Comparison of ENCODE assay signal across 29 mouse cellular contexts in the genomic region with DNA sequence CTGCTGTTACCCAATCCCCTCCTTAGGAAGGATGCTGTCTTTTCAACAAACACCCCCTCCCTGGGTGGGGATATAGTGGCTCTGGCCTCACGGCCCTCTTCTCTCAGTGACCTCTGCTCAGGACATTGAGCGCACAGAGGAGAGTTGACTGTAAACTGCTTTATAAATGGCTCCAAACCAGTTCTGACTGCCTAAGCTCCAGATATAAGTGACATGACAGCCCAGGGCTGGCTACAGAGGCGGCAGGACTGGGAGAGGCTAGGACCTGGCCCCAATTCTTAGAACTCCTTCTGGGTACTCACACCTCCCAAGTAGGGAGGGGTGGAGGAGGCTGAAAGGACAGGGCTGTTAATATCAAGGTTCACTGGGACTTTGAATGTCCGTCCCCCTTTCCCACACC. TPM values are rescaled to one million over a fixed set of nuclear protein-coding genes. Genes with fewer than 3 reads are reported as not detected.
A peak's percentile ranks its signal among the peaks of the same experiment; 100 is the strongest.
DNase-seq lines count a peak whose midpoint lies in the region; ATAC-seq and TF ChIP-seq lines count a peak whose summit lies in the region.
"Had no signal": no experiment of that assay in that cellular context is flagged by ENCODE, and none has a peak within 500 bp of the region (broad histone marks: within the 10 kb centered on the region; RNA-seq: fewer than 3 reads in every experiment).

No protein-coding gene starts in this region.

- H3K9me3 ChIP-seq in heart, postnatal 0 days (replicated peaks; ENCODE audit: control insufficient read depth, low read length): no peaks in the 10 kb centered on the region
- H3K9me3 ChIP-seq in kidney, embryonic 16.5 days (ENCODE audit: low read length): no peaks in the 10 kb centered on the region
- no peaks in the 10 kb centered on the region for H3K9me3 ChIP-seq in stomach, embryonic 15.5 days
- H3K9me3 ChIP-seq: hindbrain, embryonic 10.5 days; neural tube, embryonic 13.5 days had no signal

- ATAC-seq in heart, postnatal 0 days (ENCODE audit: insufficient read depth, low read depth): 0 out of 2 replicates have a peak, but pooled peaks have one; percentile 42
- ATAC-seq in kidney, embryonic 16.5 days (ENCODE audit: low FRiP score, low TSS enrichment): no peak
- 0 out of 2 replicates have a peak, but pooled peaks have one; percentile 24 for ATAC-seq in stomach, embryonic 15.5 days (ENCODE audit: insufficient read depth, low FRiP score, low read depth)
- ATAC-seq: forebrain, embryonic 14.5 days; hindbrain, postnatal 0 days; intestine, postnatal 0 days; midbrain, embryonic 16.5 days had no signal

- peaks cover 13% of the 10 kb centered on the region; the same call in 1 of the 2 replicates for H3K27me3 ChIP-seq in heart, postnatal 0 days (ENCODE audit: control insufficient read depth, insufficient read depth, low read length)
- no peaks in the 10 kb centered on the region; the same call in 1 of the 2 replicates for H3K27me3 ChIP-seq in kidney, embryonic 16.5 days (ENCODE audit: insufficient read depth, low read length)
- H3K27me3 ChIP-seq in stomach, embryonic 15.5 days (replicated peaks): no peaks in the 10 kb centered on the region
- H3K27me3 ChIP-seq: neural tube, embryonic 13.5 days had no signal

- 53% methylated on average over 4 of the region's 4 CpGs for WGBS in heart, postnatal 0 days
- 48% methylated on average over 4 of the region's 4 CpGs for WGBS in kidney, embryonic 16.5 days
- 52% methylated on average over 4 of the region's 4 CpGs for WGBS in stomach, embryonic 15.5 days

- DNase-seq in heart, postnatal 0 days (ENCODE audit: low spot score): no peak
- no peak for DNase-seq in heart, adult 11 months
- peak; percentile 37 for DNase-seq in lung, postnatal 10 days
- DNase-seq in lung, adult 18-20 months: no peak
- no peak for DNase-seq in right cerebral cortex, adult 2 months (ENCODE audit: low spot score in 2 of 2)
- DNase-seq in cerebellum, adult 18-20 months: no peak
- DNase-seq: adrenal gland, postnatal 14 days; cerebellum, adult 9-10 months; gastrocnemius, postnatal 10 days; right cerebral cortex, adult 18-20 months had no signal

- H3K4me3 ChIP-seq in heart, postnatal 0 days (ENCODE audit: low read depth, low read length): no peak overlapping the region
- H3K4me3 ChIP-seq in kidney, embryonic 16.5 days (ENCODE audit: low read length): no peak overlapping the region
- H3K4me3 ChIP-seq in stomach, embryonic 15.5 days (replicated peaks): no peak overlapping the region
- H3K4me3 ChIP-seq: hindbrain, embryonic 10.5 days; myocyte; neural tube, embryonic 13.5 days had no signal

- no peaks in the 10 kb centered on the region for H3K4me1 ChIP-seq in heart, postnatal 0 days (ENCODE audit: control insufficient read depth, insufficient read depth)
- peaks cover 10% of the 10 kb centered on the region; the same call in 1 of the 2 replicates for H3K4me1 ChIP-seq in kidney, embryonic 16.5 days (ENCODE audit: insufficient read depth, low read length)
- no peaks in the 10 kb centered on the region for H3K4me1 ChIP-seq in stomach, embryonic 15.5 days
- H3K4me1 ChIP-seq: neural tube, embryonic 13.5 days had no signal

- no peak for TF ChIP-seq EP300 in heart, postnatal 0 days (IDR thresholded peaks at IDR 0.05; ENCODE audit: low read depth)

- H3K36me3 ChIP-seq in heart, postnatal 0 days (replicated peaks; ENCODE audit: control insufficient read depth, insufficient read depth, low read length): no peaks in the 10 kb centered on the region
- no peaks in the 10 kb centered on the region for H3K36me3 ChIP-seq in kidney, embryonic 16.5 days (ENCODE audit: insufficient read depth, low read length)
- no peaks in the 10 kb centered on the region for H3K36me3 ChIP-seq in stomach, embryonic 15.5 days
- H3K36me3 ChIP-seq: hindbrain, embryonic 10.5 days; neural tube, embryonic 13.5 days had no signal

- H3K27ac ChIP-seq in heart, postnatal 0 days (ENCODE audit: low read depth): no peak overlapping the region
- peak overlapping the region; percentile 65; the same call in 1 of the 2 replicates for H3K27ac ChIP-seq in kidney, embryonic 16.5 days (ENCODE audit: low read length)
- H3K27ac ChIP-seq in stomach, embryonic 15.5 days: no peak overlapping the region
- H3K27ac ChIP-seq: hindbrain, embryonic 10.5 days; hindbrain, postnatal 0 days; liver, embryonic 14.5 days; neural tube, embryonic 13.5 days had no signal

- H3K9ac ChIP-seq in heart, postnatal 0 days (replicated peaks; ENCODE audit: low read depth, low read length): no peak overlapping the region
- H3K9ac ChIP-seq in kidney, embryonic 16.5 days (replicated peaks; ENCODE audit: low read length): no peak overlapping the region
- H3K9ac ChIP-seq in stomach, embryonic 15.5 days: no peak overlapping the region
- H3K9ac ChIP-seq: liver, embryonic 14.5 days; neural tube, embryonic 13.5 days had no signal

- H3K4me2 ChIP-seq in heart, postnatal 0 days (ENCODE audit: low read depth, low read length): no peak overlapping the region
- H3K4me2 ChIP-seq in kidney, embryonic 16.5 days (replicated peaks; ENCODE audit: low read depth, low read length): no peak overlapping the region
- no peak overlapping the region for H3K4me2 ChIP-seq in stomach, embryonic 15.5 days
- H3K4me2 ChIP-seq: heart, embryonic 11.5 days; neural tube, embryonic 13.5 days had no signal

- no peak for TF ChIP-seq CTCF in heart, postnatal 0 days (IDR thresholded peaks at IDR 0.05; ENCODE audit: low read depth)

RNA-seq across cellular contexts. Expression of a gene that starts 1.5 kb away (rescaled TPM):
- total RNA-seq in heart, postnatal 0 days (2014; rRNA removed; ENCODE audit: low replicate concordance): 0.15 TPM in 1 of 2 replicates, not detected in the other
- polyA plus RNA-seq in heart, postnatal 0 days (2015; fragmentation: Nextera tagmentation; extraction: Ambion mirVana): not detected in 2 replicates
- polyA plus RNA-seq in kidney, embryonic 16.5 days (2015; fragmentation: Nextera tagmentation; extraction: Ambion mirVana): 15.6 and 16.5 TPM in 2 replicates
- polyA plus RNA-seq in stomach, embryonic 15.5 days (2015; fragmentation: Nextera tagmentation; extraction: Ambion mirVana): not detected in 2 replicates
- total RNA-seq: adrenal gland, postnatal 14 days; granulocyte monocyte progenitor cell, adult 5-6 weeks; heart, postnatal 10 days; hindbrain, postnatal 0 days; layer of hippocampus, adult 8-10 months; left cerebral cortex, postnatal 14 days; megakaryocyte-erythroid progenitor cell, adult 5-6 weeks had no signal
- polyA plus RNA-seq: brain, embryonic 14.5 days; forebrain, embryonic 14.5 days; heart, embryonic 11.5 days; hindbrain, embryonic 10.5 days; hindbrain, postnatal 0 days; intestine, postnatal 0 days; limb, embryonic 14.5 days; liver, embryonic 14.5 days; midbrain, embryonic 16.5 days; myocyte; neural tube, embryonic 13.5 days; stomach, embryonic 16.5 days had no signal

RNA-seq across cellular contexts. Expression of a gene that starts 26.5 kb away (rescaled TPM):
- 1.2 and 4.4 TPM in 2 replicates for total RNA-seq in heart, postnatal 0 days (2014; rRNA removed; ENCODE audit: low replicate concordance)
- 0.05 TPM in 2 replicates for polyA plus RNA-seq in heart, postnatal 0 days (2015; fragmentation: Nextera tagmentation; extraction: Ambion mirVana)
- polyA plus RNA-seq in kidney, embryonic 16.5 days (2015; fragmentation: Nextera tagmentation; extraction: Ambion mirVana): 18.0 and 19.1 TPM in 2 replicates
- 41.5 and 45.7 TPM in 2 replicates for polyA plus RNA-seq in stomach, embryonic 15.5 days (2015; fragmentation: Nextera tagmentation; extraction: Ambion mirVana)
- total RNA-seq: heart, postnatal 10 days; megakaryocyte-erythroid progenitor cell, adult 5-6 weeks had no signal

Comparison
In these comparisons a context has a peak if more than half of its experiments do, and no peak if none do; other contexts are left out.
1. RNA of a gene that starts 1.5 kb away (polyA plus RNA-seq): 15.6 to 16.5 TPM in kidney, embryonic 16.5 days; not detected in heart, postnatal 0 days and not detected in stomach, embryonic 15.5 days; every median in the first group is over 10 times any median in the second.
2. RNA of a gene that starts 26.5 kb away (polyA plus RNA-seq): 41.5 to 45.7 TPM in stomach, embryonic 15.5 days and 18.0 to 19.1 TPM in kidney, embryonic 16.5 days; 0.05 TPM in heart, postnatal 0 days; every median in the first group is over 10 times any median in the second.